35 mouse cellular contexts compared by ENCODE assay signal in genomic region chr13:75904660-75905059, GRCm38 (mm10).
"Had no signal": no experiment of that assay in that cellular context is flagged by ENCODE, and none has a peak within 500 bp of the region (broad histone marks: within the 10 kb centered on the region; RNA-seq: fewer than 3 reads in every experiment).

No protein-coding gene starts in this region.

- H3K4me2 ChIP-seq: heart, embryonic 11.5 days; heart, embryonic 12.5 days; heart, embryonic 13.5 days; heart, embryonic 15.5 days; hindbrain, embryonic 12.5 days; hindbrain, embryonic 13.5 days; hindbrain, embryonic 14.5 days; hindbrain, embryonic 15.5 days; intestine, embryonic 15.5 days; kidney, embryonic 15.5 days had no signal

- DNase-seq: heart, postnatal 10 days; heart, postnatal 14 days; heart, postnatal 36 days; heart, postnatal 4 days; kidney, adult 11 months; kidney, adult 18-20 months; kidney, adult 2 months; kidney, adult 8-10 months; kidney, adult 9 months; kidney, postnatal 10 days; kidney, postnatal 14 days; kidney, postnatal 25 days; kidney, postnatal 36 days; kidney, postnatal 4 days; layer of hippocampus, adult 9-11 months; layer of hippocampus, postnatal 36 days had no signal

- H3K4me1 ChIP-seq: hindbrain, embryonic 15.5 days had no signal

- H3K9ac ChIP-seq: heart, embryonic 12.5 days; heart, embryonic 13.5 days; heart, embryonic 15.5 days; hindbrain, embryonic 12.5 days; hindbrain, embryonic 13.5 days; hindbrain, embryonic 14.5 days; hindbrain, embryonic 15.5 days; intestine, embryonic 15.5 days; kidney, embryonic 15.5 days had no signal

- H3K9me3 ChIP-seq: heart, embryonic 12.5 days; heart, embryonic 13.5 days; heart, embryonic 15.5 days; hindbrain, embryonic 10.5 days; hindbrain, embryonic 12.5 days; hindbrain, embryonic 13.5 days; hindbrain, embryonic 15.5 days; intestine, embryonic 15.5 days; kidney, embryonic 15.5 days had no signal

- H3K27me3 ChIP-seq: heart, embryonic 12.5 days; heart, embryonic 13.5 days; heart, embryonic 15.5 days; hindbrain, embryonic 12.5 days; hindbrain, embryonic 13.5 days; hindbrain, embryonic 15.5 days; intestine, embryonic 15.5 days; kidney, embryonic 15.5 days had no signal

- H3K4me3 ChIP-seq: heart, embryonic 12.5 days; heart, embryonic 13.5 days; heart, embryonic 15.5 days; hindbrain, embryonic 10.5 days; hindbrain, embryonic 12.5 days; hindbrain, embryonic 13.5 days; hindbrain, embryonic 15.5 days; intestine, embryonic 15.5 days; kidney, embryonic 15.5 days; layer of hippocampus, adult 2 months; left cerebral cortex, adult 2 months had no signal

- H3K27ac ChIP-seq: heart, embryonic 13.5 days; heart, embryonic 15.5 days; hindbrain, embryonic 10.5 days; hindbrain, embryonic 12.5 days; hindbrain, embryonic 13.5 days; hindbrain, embryonic 14.5 days; hindbrain, embryonic 15.5 days; hindbrain, postnatal 0 days; intestine, embryonic 15.5 days; kidney, embryonic 15.5 days; kidney, postnatal 0 days; layer of hippocampus, adult 2 months; left cerebral cortex, adult 2 months had no signal

- ATAC-seq: hindbrain, embryonic 16.5 days; hindbrain, postnatal 0 days; inflammation-experienced regulatory T-cells, adult 6 months; intestine, embryonic 15.5 days; intestine, embryonic 16.5 days; intestine, postnatal 0 days had no signal
